Mouse (Mus musculus) myocyte (in vitro differentiated cells): ENCODE data around the gene Armc3. TPM values are rescaled to one million over a fixed set of nuclear protein-coding genes. Genes with fewer than 3 reads are reported as not detected.

Experiments
- H3K27me3 ChIP-seq: one replicate; pipeline ENCODE4 v1.6.1; 2011; ENCODE audit not compliant: control insufficient read depth, insufficient read depth, insufficient read length
- H3K36me3 ChIP-seq: one replicate; pipeline ENCODE4 v1.6.1; 2011; ENCODE audit not compliant: control insufficient read depth, insufficient read depth
- H3K4me2 ChIP-seq: one replicate; pipeline ENCODE4 v1.6.1; 2011; ENCODE audit warnings: low read depth, control low read depth
- H3K4me3 ChIP-seq: one replicate; pipeline ENCODE4 v1.5.1; 2011; ENCODE audit warnings: mild to moderate bottlenecking, control low read depth, moderate library complexity
- H3K79me2 ChIP-seq: one replicate; pipeline ENCODE4 v1.6.1; 2011; ENCODE audit not compliant: control insufficient read depth, insufficient read depth
- H3ac ChIP-seq: one replicate; pipeline ENCODE4 v1.6.1; 2011; ENCODE audit not compliant: control insufficient read depth, insufficient read length
- CEBPB ChIP-seq: IDR thresholded peaks from 2 replicates; pipeline ENCODE4 v1.6.1; 2011; ENCODE audit warnings: mild to moderate bottlenecking, moderate library complexity; ENCODE audit not compliant: poor library complexity, insufficient read depth, severe bottlenecking
- E2F4 ChIP-seq: IDR thresholded peaks from one replicate; pipeline ENCODE4 v1.6.1; 2011; ENCODE audit warnings: mild to moderate bottlenecking, control low read depth, moderate library complexity; ENCODE audit not compliant: insufficient read depth
- MAX ChIP-seq: IDR thresholded peaks from one replicate; pipeline ENCODE4 v1.6.1; 2011; ENCODE audit warnings: low read depth, mild to moderate bottlenecking, control low read depth
- MYOD1 ChIP-seq, 3 experiments: IDR thresholded peaks; one replicate each; pipeline ENCODE4 v1.6.1; 2011; ENCODE audit warnings: control low read depth in 2 of 3, low read depth in 2 of 3, mild to moderate bottlenecking in 2 of 3, moderate library complexity in 1 of 3; ENCODE audit not compliant: insufficient read length in 2 of 3, control insufficient read depth in 1 of 3
- MYOG ChIP-seq, 3 experiments: IDR thresholded peaks; one replicate each; pipeline ENCODE4 v1.6.1; 2011; ENCODE audit warnings: control low read depth in 2 of 3, low read depth in 2 of 3, mild to moderate bottlenecking in 2 of 3; ENCODE audit not compliant: insufficient read length in 2 of 3, control insufficient read depth in 1 of 3, insufficient read depth in 1 of 3
- POLR2A ChIP-seq: IDR thresholded peaks from one replicate; pipeline ENCODE4 v1.6.1; 2011; ENCODE audit warnings: low read depth, mild to moderate bottlenecking, control low read depth, moderate library complexity; ENCODE audit not compliant: insufficient read length
- POLR2AphosphoS2 ChIP-seq: IDR thresholded peaks from one replicate; pipeline ENCODE4 v1.6.1; 2011; ENCODE audit warnings: low read depth, control low read depth; ENCODE audit not compliant: insufficient read length
- REST ChIP-seq: IDR thresholded peaks from one replicate; pipeline ENCODE4 v1.6.1; 2011; ENCODE audit warnings: mild to moderate bottlenecking, control low read depth, moderate library complexity; ENCODE audit not compliant: insufficient read depth, insufficient read length
- SRF ChIP-seq: IDR thresholded peaks from one replicate; pipeline ENCODE4 v1.6.1; 2011; ENCODE audit warnings: low read depth; ENCODE audit not compliant: control insufficient read depth, insufficient read length
- TCF12 ChIP-seq: IDR thresholded peaks from one replicate; pipeline ENCODE4 v1.6.1; 2011; ENCODE audit warnings: mild to moderate bottlenecking, control low read depth; ENCODE audit not compliant: poor library complexity, insufficient read depth, severe bottlenecking
- TCF3 ChIP-seq: IDR thresholded peaks from one replicate; pipeline ENCODE4 v1.6.1; 2011; ENCODE audit warnings: low read depth, control low read depth; ENCODE audit not compliant: insufficient read length
- USF1 ChIP-seq: IDR thresholded peaks from one replicate; pipeline ENCODE4 v1.6.1; 2011; ENCODE audit warnings: low read depth, mild to moderate bottlenecking, control low read depth, moderate library complexity
- polyA plus RNA-seq: library from polyadenylated mRNA; unstranded; fragments of >200 nt; fragmentation: generic; extraction: Trizol; gene quantifications from one replicate; pipeline ENCODE4 v1.2.1, GENCODE M21; 2012; ENCODE audit warnings: missing spikeins

The Armc3 gene
- polyA plus RNA-seq, 1 experiment = not detected

DNA sequence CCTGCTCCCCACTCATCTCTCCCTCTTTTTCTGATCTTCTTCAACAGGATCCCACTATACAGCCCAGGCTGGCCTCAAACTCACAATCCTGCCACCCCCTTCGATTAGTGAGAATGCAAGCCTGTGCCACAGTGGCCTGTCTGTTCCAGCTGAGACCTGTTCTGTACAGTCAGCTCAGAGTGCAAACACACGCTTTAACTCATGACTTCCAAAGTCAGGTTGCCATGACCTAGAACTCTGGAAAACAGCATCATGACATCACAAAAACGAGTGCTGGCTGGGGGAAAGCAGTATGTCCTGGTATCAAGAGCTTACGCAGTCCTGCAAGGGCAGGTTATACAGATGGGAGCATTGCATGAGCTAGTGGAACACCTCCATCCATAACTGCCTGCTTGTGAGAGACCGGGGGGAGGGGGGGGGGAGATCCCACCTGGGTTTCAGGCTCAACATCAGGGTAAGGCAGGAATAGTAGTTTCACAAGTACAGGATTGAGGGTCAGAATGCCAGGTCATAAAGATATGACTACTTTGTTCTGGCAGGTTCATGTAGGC lies 146.4 kb downstream of the Armc3 start:
- TF ChIP-seq MAX (no peak), USF1 (no peak), REST (no peak), POLR2AphosphoS2 (no peak), MYOG (IDR thresholded peaks at IDR 0.05; ENCODE audit: control insufficient read depth in 1 of 3, insufficient read depth in 1 of 3, insufficient read length in 2 of 3, low read depth in 2 of 3) (no peak), SRF (no peak), MYOD1 (IDR thresholded peaks at IDR 0.05; ENCODE audit: control insufficient read depth in 1 of 3, insufficient read length in 2 of 3, low read depth in 2 of 3) (no peak), CEBPB (no peak)
- Histone ChIP-seq H3K27me3 (no peaks in the 10 kb centered on the region), H3K4me2 (no peak overlapping the region), H3K79me2 (no peaks in the 10 kb centered on the region), H3K36me3 (no peaks in the 10 kb centered on the region), H3K4me3 (no peak overlapping the region), H3ac (no peak overlapping the region)

- Histone ChIP-seq H3K79me2 (no peaks in the 10 kb centered on the region), H3K4me3 (no peak overlapping the region), H3K36me3 (no peaks in the 10 kb centered on the region), H3K4me2 (no peak overlapping the region), H3K27me3 (no peaks in the 10 kb centered on the region), H3ac (no peak overlapping the region)
- TF ChIP-seq TCF3 (no peak), E2F4 (no peak), MYOG (IDR thresholded peaks at IDR 0.05; ENCODE audit: control insufficient read depth in 1 of 3, insufficient read depth in 1 of 3, insufficient read length in 2 of 3, low read depth in 2 of 3) (no peak), POLR2A (no peak), USF1 (no peak), MAX (no peak), TCF12 (no peak), MYOD1 (IDR thresholded peaks at IDR 0.05; ENCODE audit: control insufficient read depth in 1 of 3, insufficient read length in 2 of 3, low read depth in 2 of 3) (no peak), CEBPB (no peak), REST (no peak), POLR2AphosphoS2 (no peak)
These were observed 149.4 kb downstream of the Armc3 start for GRCm38 (mm10) chr2:19348454-19348853.

DNA sequence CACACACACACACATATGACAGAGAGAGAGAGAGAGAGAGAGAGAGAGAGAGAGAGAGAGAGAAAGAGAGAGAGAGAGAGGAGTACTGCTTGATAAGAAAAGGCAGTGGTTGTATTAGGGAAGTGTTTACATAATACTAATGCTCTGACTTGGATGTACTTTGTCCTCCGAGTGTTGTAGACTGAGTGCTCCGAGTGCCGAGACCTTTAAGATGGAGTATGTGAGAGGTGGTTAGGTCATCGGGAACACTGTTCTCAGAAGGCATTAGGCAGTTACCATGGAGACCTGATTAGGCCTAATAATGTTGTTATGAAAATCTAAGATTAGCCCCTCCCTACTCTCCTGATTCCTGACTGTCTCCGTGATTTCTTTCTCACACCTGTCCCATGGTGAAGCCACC lies 151.1 kb downstream of the Armc3 start:
- H3K36me3 ChIP-seq = no peaks in the 10 kb centered on the region
- no peaks in the 10 kb centered on the region for H3K27me3 ChIP-seq
- H3K4me3 ChIP-seq = no peak overlapping the region
- no peaks in the 10 kb centered on the region for H3K79me2 ChIP-seq
- TF ChIP-seq POLR2A (no peak), USF1 (no peak), SRF (no peak), REST (no peak), E2F4 (no peak), CEBPB (no peak), POLR2AphosphoS2 (no peak), MYOG (IDR thresholded peaks at IDR 0.05; ENCODE audit: control insufficient read depth in 1 of 3, insufficient read depth in 1 of 3, insufficient read length in 2 of 3, low read depth in 2 of 3) (no peak), TCF3 (no peak), MAX (no peak), MYOD1 (IDR thresholded peaks at IDR 0.05; ENCODE audit: control insufficient read depth in 1 of 3, insufficient read length in 2 of 3, low read depth in 2 of 3) (no peak), TCF12 (no peak)
- H3K4me2 ChIP-seq = no peak overlapping the region
- H3ac ChIP-seq = no peak overlapping the region

DNA sequence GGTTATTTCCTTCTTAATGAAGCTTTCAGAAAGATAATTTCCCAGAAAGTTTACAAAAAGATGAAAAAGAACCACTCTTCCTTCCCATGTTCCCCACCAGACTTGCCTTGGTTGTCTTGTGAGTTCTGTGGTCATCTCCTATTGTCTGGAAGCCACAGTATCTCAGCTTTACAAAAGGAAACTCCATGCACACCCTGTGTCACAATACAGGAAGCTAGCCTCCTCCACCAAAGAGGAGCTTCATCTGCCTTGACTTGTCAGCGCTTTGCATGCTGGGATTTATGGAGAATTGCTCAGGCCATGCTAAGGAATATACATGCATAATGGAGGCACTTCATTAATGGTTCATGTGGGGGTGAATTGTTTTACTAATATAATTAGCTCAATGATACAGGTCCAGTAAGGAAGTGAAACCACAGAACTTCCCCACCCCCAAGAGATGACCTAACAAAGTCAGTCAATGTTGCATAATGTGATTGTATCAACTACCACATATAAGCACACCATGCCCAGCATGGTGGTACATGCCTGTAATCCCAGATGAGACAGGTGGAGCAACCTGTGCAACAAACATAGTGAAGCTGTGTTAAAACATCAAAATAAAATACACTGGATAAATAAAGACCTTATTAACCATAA lies 152.6 kb downstream of the Armc3 start:
- Histone ChIP-seq H3ac (no peak overlapping the region), H3K4me3 (no peak overlapping the region), H3K79me2 (no peaks in the 10 kb centered on the region), H3K36me3 (no peaks in the 10 kb centered on the region), H3K4me2 (no peak overlapping the region), H3K27me3 (no peaks in the 10 kb centered on the region)
- TF ChIP-seq REST (no peak), E2F4 (no peak)

GRCm38 (mm10) chr2:19353158-19353557 lies 154.1 kb downstream of the Armc3 start:
- TF ChIP-seq REST (no peak), MYOG (IDR thresholded peaks at IDR 0.05; ENCODE audit: control insufficient read depth in 1 of 3, insufficient read depth in 1 of 3, insufficient read length in 2 of 3, low read depth in 2 of 3) (no peak), TCF3 (no peak), POLR2A (no peak), MAX (no peak), MYOD1 (IDR thresholded peaks at IDR 0.05; ENCODE audit: control insufficient read depth in 1 of 3, insufficient read length in 2 of 3, low read depth in 2 of 3) (no peak), SRF (no peak), USF1 (no peak), POLR2AphosphoS2 (no peak), TCF12 (no peak), E2F4 (no peak), CEBPB (no peak)
- no peaks in the 10 kb centered on the region for H3K36me3 ChIP-seq
- no peak overlapping the region for H3K4me2 ChIP-seq
- H3K27me3 ChIP-seq = no peaks in the 10 kb centered on the region
- no peak overlapping the region for H3K4me3 ChIP-seq
- no peaks in the 10 kb centered on the region for H3K79me2 ChIP-seq
- no peak overlapping the region for H3ac ChIP-seq

Other genes with a start within 250 kb of the Armc3 start
- 10.4 TPM for gene Pip4k2a, start 201.2 kb upstream of the Armc3 start, polyA plus RNA-seq
- 0.35 TPM for gene 4930426L09Rik, start 201.0 kb upstream of the Armc3 start, polyA plus RNA-seq
- 2.5 TPM for gene Msrb2, start 172.1 kb downstream of the Armc3 start, polyA plus RNA-seq
- not detected for gene Ptf1a, start 246.4 kb downstream of the Armc3 start, polyA plus RNA-seq